29 mouse cellular contexts compared by ENCODE assay signal in the genomic region with DNA sequence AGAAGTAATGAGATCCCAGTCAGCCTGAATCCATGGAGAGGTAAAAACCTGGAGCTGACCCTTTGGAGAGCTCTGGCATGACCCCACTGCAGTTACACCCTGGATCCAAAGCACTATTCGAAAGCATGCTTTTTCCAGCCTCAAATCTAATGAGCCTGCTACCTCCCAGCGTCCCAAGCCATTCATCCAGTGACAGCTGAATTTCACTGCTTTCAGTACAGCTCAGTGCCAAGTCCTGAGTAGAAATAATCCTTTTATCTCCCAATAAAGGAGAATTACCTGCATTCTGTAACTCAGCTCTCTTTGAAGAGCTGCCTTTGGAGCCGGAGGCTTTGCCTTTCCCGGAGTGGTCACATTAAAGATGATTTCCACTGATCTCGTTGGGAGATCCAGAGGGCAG.
DNase-seq lines count a peak whose midpoint lies in the region; ATAC-seq and TF ChIP-seq lines count a peak whose summit lies in the region.
"Had no signal": no experiment of that assay in that cellular context is flagged by ENCODE, and none has a peak within 500 bp of the region (broad histone marks: within the 10 kb centered on the region; RNA-seq: fewer than 3 reads in every experiment).

No protein-coding gene starts in this region.

- no peaks in the 10 kb centered on the region for H3K4me1 ChIP-seq in forebrain, embryonic 14.5 days (ENCODE audit: control insufficient read depth, insufficient read depth, low read length)
- no peaks in the 10 kb centered on the region for H3K4me1 ChIP-seq in forebrain, embryonic 16.5 days (replicated peaks; ENCODE audit: control insufficient read depth, insufficient read depth, low read length)
- H3K4me1 ChIP-seq in midbrain, embryonic 11.5 days (ENCODE audit: control insufficient read depth, insufficient read depth, low read length) = peaks cover 9% of the 10 kb centered on the region; the same call in 1 of the 2 replicates
- H3K4me1 ChIP-seq in midbrain, postnatal 0 days (ENCODE audit: insufficient read depth, low read length) = no peaks in the 10 kb centered on the region
- peaks cover 8% of the 10 kb centered on the region for H3K4me1 ChIP-seq in midbrain, embryonic 13.5 days (replicated peaks)
- H3K4me1 ChIP-seq in midbrain, embryonic 16.5 days (ENCODE audit: control insufficient read depth, insufficient read depth, low read length) = 0 out of 2 replicates have a peak, but pooled peaks cover 4% of the 10 kb centered on the region
- H3K4me1 ChIP-seq: embryonic facial prominence, embryonic 10.5 days; embryonic facial prominence, embryonic 13.5 days; heart, embryonic 12.5 days; heart, embryonic 15.5 days; hindbrain, embryonic 10.5 days; hindbrain, embryonic 13.5 days; intestine, embryonic 15.5 days had no signal

- no peak overlapping the region for H3K27ac ChIP-seq in forebrain, embryonic 14.5 days (ENCODE audit: low read depth, low read length)
- no peak overlapping the region for H3K27ac ChIP-seq in forebrain, embryonic 16.5 days (ENCODE audit: low read length)
- H3K27ac ChIP-seq in midbrain, embryonic 11.5 days (ENCODE audit: low read depth, low read length) = no peak overlapping the region
- no peak overlapping the region for H3K27ac ChIP-seq in midbrain, postnatal 0 days (ENCODE audit: low read depth, low read length)
- no peak overlapping the region for H3K27ac ChIP-seq in midbrain, embryonic 13.5 days
- H3K27ac ChIP-seq in midbrain, embryonic 16.5 days (ENCODE audit: low read length) = no peak overlapping the region
- H3K27ac ChIP-seq: embryonic facial prominence, embryonic 10.5 days; embryonic facial prominence, embryonic 13.5 days; heart, embryonic 15.5 days; hindbrain, embryonic 10.5 days; hindbrain, embryonic 13.5 days; intestine, embryonic 15.5 days had no signal

- H3K9me3 ChIP-seq in forebrain, embryonic 14.5 days (replicated peaks; ENCODE audit: control insufficient read depth, low read length) = no peaks in the 10 kb centered on the region
- H3K9me3 ChIP-seq in forebrain, embryonic 16.5 days (ENCODE audit: control insufficient read depth, low read length) = no peaks in the 10 kb centered on the region
- H3K9me3 ChIP-seq in midbrain, embryonic 11.5 days (ENCODE audit: control insufficient read depth, low read length) = no peaks in the 10 kb centered on the region
- H3K9me3 ChIP-seq in midbrain, postnatal 0 days (ENCODE audit: low read length) = no peaks in the 10 kb centered on the region
- no peaks in the 10 kb centered on the region for H3K9me3 ChIP-seq in midbrain, embryonic 13.5 days
- no peaks in the 10 kb centered on the region; the same call in 1 of the 2 replicates for H3K9me3 ChIP-seq in midbrain, embryonic 16.5 days (replicated peaks; ENCODE audit: control insufficient read depth, low read length, poor library complexity, severe bottlenecking)
- H3K9me3 ChIP-seq: embryonic facial prominence, embryonic 10.5 days; embryonic facial prominence, embryonic 13.5 days; G1E; heart, embryonic 12.5 days; heart, embryonic 15.5 days; hindbrain, embryonic 10.5 days; hindbrain, embryonic 13.5 days; intestine, embryonic 15.5 days had no signal

- no peaks in the 10 kb centered on the region for H3K36me3 ChIP-seq in forebrain, embryonic 14.5 days (ENCODE audit: control insufficient read depth, insufficient read depth, low read length)
- H3K36me3 ChIP-seq in forebrain, embryonic 16.5 days (ENCODE audit: control insufficient read depth, insufficient read depth) = no peaks in the 10 kb centered on the region
- no peaks in the 10 kb centered on the region for H3K36me3 ChIP-seq in midbrain, embryonic 11.5 days (ENCODE audit: control insufficient read depth, insufficient read depth, low read length)
- H3K36me3 ChIP-seq in midbrain, postnatal 0 days (ENCODE audit: insufficient read depth, low read length) = no peaks in the 10 kb centered on the region
- no peaks in the 10 kb centered on the region for H3K36me3 ChIP-seq in midbrain, embryonic 13.5 days
- H3K36me3 ChIP-seq in midbrain, embryonic 16.5 days (ENCODE audit: control insufficient read depth, insufficient read depth, low read length) = no peaks in the 10 kb centered on the region
- H3K36me3 ChIP-seq: embryonic facial prominence, embryonic 10.5 days; embryonic facial prominence, embryonic 13.5 days; G1E; heart, embryonic 12.5 days; heart, embryonic 15.5 days; hindbrain, embryonic 10.5 days; hindbrain, embryonic 13.5 days; intestine, embryonic 15.5 days had no signal

- no peak overlapping the region for H3K4me3 ChIP-seq in forebrain, embryonic 14.5 days (ENCODE audit: low read depth, low read length)
- no peak overlapping the region for H3K4me3 ChIP-seq in forebrain, embryonic 16.5 days (replicated peaks; ENCODE audit: low read length)
- no peak overlapping the region for H3K4me3 ChIP-seq in midbrain, embryonic 11.5 days (ENCODE audit: low read depth, low read length)
- H3K4me3 ChIP-seq in midbrain, postnatal 0 days (ENCODE audit: low read depth, low read length) = no peak overlapping the region
- H3K4me3 ChIP-seq in midbrain, embryonic 13.5 days (replicated peaks) = no peak overlapping the region
- H3K4me3 ChIP-seq in midbrain, embryonic 16.5 days (ENCODE audit: low read depth, low read length) = no peak overlapping the region
- H3K4me3 ChIP-seq: embryonic facial prominence, embryonic 10.5 days; embryonic facial prominence, embryonic 13.5 days; erythroblast, embryonic 14.5 days; heart, embryonic 12.5 days; heart, embryonic 15.5 days; hindbrain, embryonic 10.5 days; hindbrain, embryonic 13.5 days; intestine, embryonic 15.5 days had no signal

- H3K9ac ChIP-seq in forebrain, embryonic 14.5 days (ENCODE audit: low read length) = no peak overlapping the region
- no peak overlapping the region for H3K9ac ChIP-seq in forebrain, embryonic 16.5 days (replicated peaks; ENCODE audit: low read depth, low read length)
- no peak overlapping the region for H3K9ac ChIP-seq in midbrain, embryonic 11.5 days (ENCODE audit: low read length)
- H3K9ac ChIP-seq in midbrain, postnatal 0 days (replicated peaks; ENCODE audit: low read length, poor library complexity, severe bottlenecking) = no peak overlapping the region
- H3K9ac ChIP-seq in midbrain, embryonic 13.5 days (replicated peaks) = no peak overlapping the region
- no peak overlapping the region for H3K9ac ChIP-seq in midbrain, embryonic 16.5 days (ENCODE audit: low read depth, low read length)
- H3K9ac ChIP-seq: embryonic facial prominence, embryonic 13.5 days; heart, embryonic 12.5 days; heart, embryonic 15.5 days; hindbrain, embryonic 13.5 days; intestine, embryonic 15.5 days had no signal

- no peak for TF ChIP-seq CTCF in midbrain, postnatal 0 days (IDR thresholded peaks at IDR 0.05)

- no peaks in the 10 kb centered on the region for H3K27me3 ChIP-seq in forebrain, embryonic 14.5 days (replicated peaks; ENCODE audit: control insufficient read depth, insufficient read depth, low read length)
- H3K27me3 ChIP-seq in forebrain, embryonic 16.5 days (replicated peaks; ENCODE audit: control insufficient read depth, insufficient read depth, low read length) = no peaks in the 10 kb centered on the region
- H3K27me3 ChIP-seq in midbrain, embryonic 11.5 days (ENCODE audit: control insufficient read depth, insufficient read depth, low read length) = no peaks in the 10 kb centered on the region
- no peaks in the 10 kb centered on the region for H3K27me3 ChIP-seq in midbrain, postnatal 0 days (ENCODE audit: insufficient read depth, low read length)
- H3K27me3 ChIP-seq in midbrain, embryonic 13.5 days = no peaks in the 10 kb centered on the region
- no peaks in the 10 kb centered on the region for H3K27me3 ChIP-seq in midbrain, embryonic 16.5 days (ENCODE audit: control insufficient read depth, insufficient read depth, low read depth, low read length)
- H3K27me3 ChIP-seq: CH12.LX; embryonic facial prominence, embryonic 13.5 days; heart, embryonic 12.5 days; heart, embryonic 15.5 days; hindbrain, embryonic 13.5 days; intestine, embryonic 15.5 days had no signal

- peak; percentile 44 for DNase-seq in forebrain, embryonic 14.5 days (ENCODE audit: low spot score)
- no peak for DNase-seq in midbrain, embryonic 11.5 days (ENCODE audit: low spot score, missing footprints)
- DNase-seq in midbrain, postnatal 0 days (ENCODE audit: low spot score) = no peak
- no peak for DNase-seq in layer of hippocampus, adult 8-10 months (ENCODE audit: low spot score in 2 of 2)
- DNase-seq: adrenal gland, postnatal 10 days; B cell, adult 2 months; cerebellum, adult 11-12 months; cerebellum, adult 8-10 months; cerebellum, postnatal 10 days; cerebellum, postnatal 36 days; embryo, embryonic 11 days; gastrocnemius, postnatal 36 days; heart, postnatal 10 days; heart, postnatal 36 days had no signal

- H3K4me2 ChIP-seq in forebrain, embryonic 14.5 days (ENCODE audit: low read length) = no peak overlapping the region
- H3K4me2 ChIP-seq in forebrain, embryonic 16.5 days (ENCODE audit: low read length) = no peak overlapping the region
- H3K4me2 ChIP-seq in midbrain, embryonic 11.5 days = no peak overlapping the region
- no peak overlapping the region for H3K4me2 ChIP-seq in midbrain, postnatal 0 days (ENCODE audit: low read depth, low read length, poor library complexity, severe bottlenecking)
- H3K4me2 ChIP-seq in midbrain, embryonic 13.5 days (replicated peaks) = no peak overlapping the region
- H3K4me2 ChIP-seq in midbrain, embryonic 16.5 days (ENCODE audit: low read length) = no peak overlapping the region
- H3K4me2 ChIP-seq: embryonic facial prominence, embryonic 13.5 days; heart, embryonic 12.5 days; heart, embryonic 15.5 days; hindbrain, embryonic 13.5 days; intestine, embryonic 15.5 days had no signal

- WGBS in forebrain, embryonic 14.5 days = 3% methylated on average over 5 of the region's 5 CpGs
- 4% methylated on average over 5 of the region's 5 CpGs for WGBS in forebrain, embryonic 16.5 days
- 16% methylated on average over 5 of the region's 5 CpGs for WGBS in midbrain, embryonic 11.5 days
- 7% methylated on average over 5 of the region's 5 CpGs for WGBS in midbrain, postnatal 0 days
- WGBS in midbrain, embryonic 13.5 days = 12% methylated on average over 5 of the region's 5 CpGs
- WGBS in midbrain, embryonic 16.5 days = 9% methylated on average over 5 of the region's 5 CpGs

- 0 out of 2 replicates have a peak, but pooled peaks have one; percentile 23 for ATAC-seq in forebrain, embryonic 14.5 days
- ATAC-seq in forebrain, embryonic 16.5 days = no peak; the same call in 1 of the 2 replicates
- ATAC-seq in midbrain, embryonic 11.5 days (ENCODE audit: low FRiP score) = peak; percentile 57; the same call in 1 of the 2 replicates
- no peak for ATAC-seq in midbrain, postnatal 0 days (ENCODE audit: low FRiP score)
- ATAC-seq in midbrain, embryonic 13.5 days = peak; percentile 63
- ATAC-seq in midbrain, embryonic 16.5 days = peak; percentile 85; the same call in 1 of the 2 replicates
- ATAC-seq: hindbrain, embryonic 16.5 days; intestine, embryonic 15.5 days; Patski had no signal

Comparison
In these comparisons a context has a peak if more than half of its experiments do, and no peak if none do; other contexts are left out.
1. ATAC-seq: peak in forebrain, embryonic 14.5 days (single experiment), midbrain, embryonic 11.5 days (single experiment), midbrain, embryonic 13.5 days (single experiment) and midbrain, embryonic 16.5 days (single experiment); none in forebrain, embryonic 16.5 days (single experiment) and midbrain, postnatal 0 days (single experiment).